Mouse (Mus musculus): Measurements from ENCODE around the gene Olfr483.

Olfr483 gene

GRCm38 (mm10) chr7:108100549-108100948 lies at the start of gene Olfr483:
Olfr483 (plus strand) TSS chr7:108100849.
- no peak for DNase-seq

GRCm38 (mm10) chr7:108067246-108067645 lies 33.4 kb upstream of the Olfr483 start, which contains the start of gene Olfr480:
Olfr480 (minus strand) TSS chr7:108067346.
- no peak for DNase-seq

GRCm38 (mm10) chr7:108079555-108079954 lies 21.1 kb upstream of the Olfr483 start, which contains the start of gene Olfr481:
Olfr481 (plus strand) TSS chr7:108079855.
- no peak for DNase-seq

GRCm38 (mm10) chr7:108097486-108097885 lies 3.2 kb upstream of the Olfr483 start, which contains the start of gene Olfr482:
Olfr482 (minus strand) TSS chr7:108097586.
- DNase-seq = no peak

GRCm38 (mm10) chr7:108120681-108121080 lies 20.0 kb downstream of the Olfr483 start:
- DNase-seq = no peak

- DNase-seq = no peak
Measured at GRCm38 (mm10) chr7:108121416-108121815, 20.8 kb downstream of the Olfr483 start.

GRCm38 (mm10) chr7:108127349-108127748 lies 26.7 kb downstream of the Olfr483 start, which contains the start of gene Olfr484:
Olfr484 (minus strand) TSS chr7:108127449.
- DNase-seq = no peak
